Mouse (Mus musculus): ENCODE measurements around the gene Pigk.

DNA sequence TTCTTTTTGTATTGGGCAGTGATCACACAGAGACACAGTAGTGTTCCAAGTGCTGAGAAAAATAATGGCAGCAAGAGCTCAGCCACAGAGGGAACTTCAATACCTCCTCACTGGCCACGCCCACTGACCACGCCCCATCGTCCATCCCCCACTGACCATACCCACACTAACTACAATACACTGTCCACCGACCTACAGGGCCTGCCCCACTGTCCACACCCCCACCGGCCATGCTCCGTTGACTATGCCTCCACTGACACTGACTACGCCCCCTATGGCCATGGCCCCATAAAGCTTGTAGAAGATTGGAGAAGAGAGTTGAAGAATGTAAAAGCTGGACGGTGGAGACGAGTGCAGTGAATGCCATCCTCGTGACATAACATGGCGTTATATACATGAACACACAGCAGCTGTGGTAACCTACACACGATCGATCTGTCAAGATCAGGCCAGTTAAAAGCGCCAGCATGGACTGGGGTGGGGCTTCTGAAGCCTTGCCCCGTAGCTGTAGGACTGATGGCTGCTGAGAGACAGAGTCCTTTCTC lies 235.4 kb downstream of the Pigk start:
- TF ChIP-seq EP300 (optimal IDR thresholded peaks at IDR 0.05), result no peak
- no peak for TF ChIP-seq CTCF (IDR thresholded peaks at IDR 0.05; ENCODE audit: low read depth)

All from stomach, postnatal 0 days (tissue).